Mouse (Mus musculus) urinary bladder, postnatal 10 days (tissue): Measurements from ENCODE around the gene Pex10.

Experiments used
- DNase-seq: peaks from one replicate; pipeline ENCODE4 v3.0.0; 2022; ENCODE audit warnings: low spot score

The Pex10 gene

DNA sequence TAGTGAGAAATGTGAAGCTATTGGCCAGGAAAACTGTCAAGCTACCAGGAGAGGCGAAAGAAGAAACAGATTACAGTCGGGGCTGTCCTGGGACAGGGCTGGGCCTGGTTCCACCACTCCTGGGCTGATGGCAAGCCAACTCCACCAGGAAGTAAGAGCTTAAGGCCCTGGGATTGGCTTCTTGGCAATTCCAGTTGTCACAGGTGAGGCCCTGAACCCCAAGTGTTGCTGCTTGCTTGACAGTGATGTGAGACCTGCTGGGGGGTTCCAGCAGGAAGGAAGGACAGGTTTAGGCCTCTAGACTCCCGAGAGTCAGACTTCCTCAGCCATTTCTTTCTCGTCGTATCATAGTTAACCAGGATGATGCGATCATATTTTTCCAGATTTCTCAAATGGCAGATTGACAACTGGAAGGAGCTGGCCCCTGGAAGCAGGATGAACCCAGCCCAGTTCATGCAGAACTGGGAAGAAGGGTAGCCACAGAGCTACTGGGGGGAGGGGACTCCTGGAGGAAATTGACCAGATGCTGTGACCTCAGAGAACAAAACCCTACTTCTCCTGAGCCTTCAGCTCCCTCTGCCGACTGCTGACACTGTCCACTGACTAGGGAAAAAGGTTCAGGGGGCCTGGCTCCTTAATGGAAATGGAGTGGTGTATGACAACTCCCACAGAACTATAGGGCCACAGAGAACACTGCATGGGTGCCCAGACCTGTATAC, 26.8 kb downstream of the Pex10 start:
- no peak for DNase-seq

GRCm38 (mm10) chr4:155094565-155094964, 27.7 kb downstream of the Pex10 start:
- DNase-seq, result no peak

DNA sequence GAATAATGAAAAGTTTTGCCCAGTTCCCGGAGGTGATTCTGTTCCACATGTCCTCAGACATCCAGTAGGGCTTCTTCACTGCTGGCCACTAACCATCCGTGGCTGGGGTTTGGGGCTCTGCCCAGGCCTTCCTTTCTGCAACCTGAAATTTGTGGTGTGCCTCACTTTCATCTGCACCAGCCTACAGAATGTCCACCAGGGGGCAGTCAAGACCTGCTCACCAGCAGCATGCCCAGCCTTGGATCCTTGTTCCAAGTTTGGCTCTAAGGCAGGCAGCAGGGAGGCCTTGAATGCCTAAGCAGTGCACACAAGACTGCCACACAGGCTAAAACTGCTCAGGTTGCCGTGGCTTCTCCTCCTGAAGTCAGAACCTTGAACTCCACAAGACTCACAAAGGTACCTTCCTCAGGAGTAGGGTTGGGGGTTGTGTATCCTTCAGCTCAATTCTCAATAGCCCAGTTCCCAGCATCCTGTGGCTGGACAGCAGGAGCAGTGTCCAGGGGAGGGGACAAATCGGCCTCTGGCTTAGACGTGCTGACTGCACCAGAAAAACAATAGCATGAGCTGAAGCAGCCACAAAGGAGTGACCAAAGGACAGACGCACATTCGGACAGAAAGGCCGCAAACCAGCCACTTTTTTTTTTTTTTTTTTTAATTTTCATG, 28.6 kb downstream of the Pex10 start:
- peak; percentile 60 for DNase-seq

DNA sequence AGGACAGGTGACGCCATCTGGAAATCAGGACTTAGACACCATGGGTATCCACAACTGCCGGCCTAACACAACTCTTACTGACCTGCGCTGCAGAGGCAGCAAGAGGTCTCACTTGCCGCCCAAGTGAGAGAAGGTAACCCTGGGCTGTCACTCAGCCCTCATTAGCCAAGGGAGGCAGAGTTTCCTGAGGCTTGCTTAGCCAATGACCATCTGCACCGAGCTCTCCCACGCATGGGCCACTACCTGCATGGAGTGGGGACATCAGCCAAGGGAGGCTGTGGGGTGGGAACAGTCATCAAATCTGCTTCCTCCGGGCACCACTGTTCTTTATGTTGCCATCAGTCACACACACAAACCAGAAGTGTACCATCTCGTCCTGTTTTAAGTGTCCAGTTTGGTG, 29.2 kb downstream of the Pex10 start:
- DNase-seq, result no peak

- no peak for DNase-seq
These were observed 30.6 kb downstream of the Pex10 start for GRCm38 (mm10) chr4:155097452-155097851.

GRCm38 (mm10) chr4:155098572-155098971, 31.8 kb downstream of the Pex10 start:
- DNase-seq, result no peak

GRCm38 (mm10) chr4:155107886-155108285, 41.1 kb downstream of the Pex10 start:
- no peak for DNase-seq

DNA sequence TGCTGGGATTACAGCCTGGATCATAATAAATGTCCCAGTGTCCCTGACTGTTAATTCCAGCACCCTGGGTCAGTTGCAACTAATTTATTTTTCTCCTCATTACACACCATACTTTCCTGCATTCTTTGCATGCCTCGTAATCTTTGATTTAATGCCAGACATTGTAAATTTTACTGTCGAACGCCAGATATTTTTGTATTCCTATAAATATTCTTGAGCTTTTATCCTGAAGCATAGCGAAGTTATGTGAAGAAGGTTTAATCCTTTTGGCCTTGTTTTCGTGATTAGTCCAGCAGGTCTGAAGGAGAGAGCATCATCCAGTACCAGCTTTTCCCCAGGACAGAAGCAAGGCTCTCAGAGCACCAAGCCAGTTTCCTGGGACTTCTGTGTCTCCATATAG, 42.7 kb downstream of the Pex10 start:
- DNase-seq, result no peak

GRCm38 (mm10) chr4:155113766-155114410, 47.1 kb downstream of the Pex10 start:
- no peak for DNase-seq

GRCm38 (mm10) chr4:155116607-155117006, 49.8 kb downstream of the Pex10 start:
- no peak for DNase-seq

DNA sequence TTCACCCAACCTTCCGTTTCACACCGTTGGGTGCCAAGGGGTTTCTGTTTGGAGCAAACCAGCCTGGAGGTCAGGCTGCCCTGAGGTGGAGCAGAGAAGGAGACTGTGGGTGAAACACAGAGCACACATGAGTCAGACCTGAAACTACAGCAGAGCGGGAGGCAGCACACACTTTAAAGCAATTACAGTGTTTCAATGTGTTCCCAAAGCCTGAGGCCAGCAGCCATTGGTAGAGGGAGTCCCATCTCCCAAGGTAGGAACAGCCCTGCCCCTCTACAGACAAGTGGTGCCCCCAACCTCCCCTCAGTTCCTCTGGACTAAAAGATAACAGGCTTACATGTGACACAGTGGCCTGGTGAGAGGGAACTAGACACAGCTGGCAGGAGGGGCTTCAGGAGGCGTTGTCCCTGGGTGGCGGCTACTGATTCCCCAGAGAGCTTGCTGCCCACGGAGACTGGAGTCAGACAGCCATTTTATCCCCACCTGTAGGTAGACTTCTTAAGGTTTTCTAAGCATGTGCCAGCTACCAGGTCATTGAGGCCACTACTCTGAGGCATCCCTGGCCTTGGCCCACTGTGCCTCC, 50.7 kb downstream of the Pex10 start:
- no peak for DNase-seq

GRCm38 (mm10) chr4:155118278-155118677, 51.5 kb downstream of the Pex10 start:
- DNase-seq, result no peak

GRCm38 (mm10) chr4:155120038-155120437, 53.2 kb downstream of the Pex10 start:
- no peak for DNase-seq

GRCm38 (mm10) chr4:155120583-155120982, 53.8 kb downstream of the Pex10 start:
- no peak for DNase-seq

GRCm38 (mm10) chr4:155121222-155121621, 54.4 kb downstream of the Pex10 start:
- no peak for DNase-seq
